Mouse (Mus musculus): ENCODE data around the gene Furin. TPM values are rescaled to one million over a fixed set of nuclear protein-coding genes. Genes with fewer than 3 reads are reported as not detected.

The Furin gene
- total and polyA plus RNA-seq, 3 experiments, result 13.7 to 32.3 TPM; not detected in 1

- DNase-seq (ENCODE audit: low read depth, low spot score), result peak; percentile 49
- Histone ChIP-seq H3K36me3 (ENCODE audit: control insufficient read depth in 1 of 2, insufficient read depth in 2 of 2, low read length in 2 of 2) (peaks cover 0 to 2% of the 10 kb centered on the region in 2 experiments; a peak in 2 of 4 replicates), H3K9me3 (replicated peaks; ENCODE audit: insufficient read depth, low read length) (no peaks in the 10 kb centered on the region), H3K27me3 (ENCODE audit: control insufficient read depth in 1 of 2, insufficient read depth in 2 of 2, low read length in 2 of 2) (no peaks in the 10 kb centered on the region), H3K27ac (ENCODE audit: control insufficient read depth, low read depth, low read length) (no peak overlapping the region), H3K4me1 (ENCODE audit: control insufficient read depth in 1 of 2, insufficient read depth in 2 of 2, low read length in 2 of 2) (no peaks in the 10 kb centered on the region; a peak in 1 of 4 replicates), H3K9ac (ENCODE audit: control insufficient read depth, low read depth, low read length, poor library complexity, severe bottlenecking) (no peak overlapping the region), H3K79me2 (ENCODE audit: control insufficient read depth, insufficient read depth, low read length, poor library complexity) (no peaks in the 10 kb centered on the region; the same call in 1 of the 2 replicates), H3K4me3 (ENCODE audit: control insufficient read depth in 1 of 2, insufficient read depth in 1 of 2, low read depth in 2 of 2, low read length in 2 of 2) (no peak overlapping the region)
- TF ChIP-seq POLR2AphosphoS2 (IDR thresholded peaks at IDR 0.05; ENCODE audit: low read length) (no peak), TBP (IDR thresholded peaks at IDR 0.05; ENCODE audit: low read depth, low read length) (no peak), MAZ (IDR thresholded peaks at IDR 0.05; ENCODE audit: low read depth, low read length) (no peak), GABPA (IDR thresholded peaks at IDR 0.05; ENCODE audit: low read depth, low read length) (no peak), CHD2 (IDR thresholded peaks at IDR 0.05; ENCODE audit: low read length) (no peak), NELFE (IDR thresholded peaks at IDR 0.05; ENCODE audit: low read depth, low read length) (no peak), E2F4 (IDR thresholded peaks at IDR 0.05; ENCODE audit: borderline replicate concordance, low read depth, low read length) (no peak), MAFK (IDR thresholded peaks at IDR 0.05; ENCODE audit: borderline replicate concordance, low read depth, low read length) (no peak), ZKSCAN1 (IDR thresholded peaks at IDR 0.05; ENCODE audit: low read depth, low read length) (no peak), RAD21 (IDR thresholded peaks at IDR 0.05; ENCODE audit: low read depth, low read length) (peak; percentile 29), BHLHE40 (IDR thresholded peaks at IDR 0.05; ENCODE audit: borderline replicate concordance, low read depth, low read length) (no peak), NRF1 (IDR thresholded peaks at IDR 0.05; ENCODE audit: insufficient read depth, low read depth, low read length, poor library complexity, severe bottlenecking) (no peak), TCF12 (IDR thresholded peaks at IDR 0.05; ENCODE audit: low read depth, low read length) (no peak), RCOR1 (IDR thresholded peaks at IDR 0.05; ENCODE audit: low read depth, low read length) (no peak), MEF2A (IDR thresholded peaks at IDR 0.05; ENCODE audit: extremely low read depth, insufficient replicate concordance, low read depth, low read length, poor library complexity, severe bottlenecking) (no peak), EP300 (IDR thresholded peaks at IDR 0.05; ENCODE audit: low read depth in 1 of 2, low read length in 2 of 2) (no peak), SIN3A (IDR thresholded peaks at IDR 0.05; ENCODE audit: low read length) (no peak), UBTF (IDR thresholded peaks at IDR 0.05; ENCODE audit: borderline replicate concordance, insufficient read depth, low read depth, low read length) (no peak), ELF1 (IDR thresholded peaks at IDR 0.05; ENCODE audit: low read depth, low read length) (no peak), CTCF (IDR thresholded peaks at IDR 0.05 in 2 of 3, conservative IDR thresholded peaks at IDR 0.05 in 1 of 3; ENCODE audit: control insufficient read depth in 1 of 3, insufficient read depth in 1 of 3, low read depth in 2 of 3, low read length in 3 of 3, poor library complexity in 1 of 3, severe bottlenecking in 1 of 3) (peak in 1 of 3 experiments; percentile 25; a peak in 1 of 6 replicates), MAX (IDR thresholded peaks at IDR 0.05; ENCODE audit: low read length) (no peak), USF2 (IDR thresholded peaks at IDR 0.05; ENCODE audit: borderline replicate concordance in 1 of 2, insufficient read depth in 1 of 2, low read depth in 1 of 2, low read length in 2 of 2) (no peak), SMC3 (IDR thresholded peaks at IDR 0.05; ENCODE audit: low read depth, low read length) (peak; percentile 38), TAL1 (IDR thresholded peaks at IDR 0.05; ENCODE audit: low read length) (no peak), MYC (IDR thresholded peaks at IDR 0.05; ENCODE audit: low read depth, low read length) (no peak), MYB (IDR thresholded peaks at IDR 0.05; ENCODE audit: low read depth, low read length) (no peak), HCFC1 (IDR thresholded peaks at IDR 0.05; ENCODE audit: low read depth, low read length) (no peak), POLR2AphosphoS5 (IDR thresholded peaks at IDR 0.05; ENCODE audit: borderline replicate concordance, low read depth, low read length) (no peak), MXI1 (IDR thresholded peaks at IDR 0.05; ENCODE audit: low read depth, low read length) (no peak), ZC3H11A (IDR thresholded peaks at IDR 0.05; ENCODE audit: low read depth, low read length) (peak; percentile 12; the same call in 1 of the 2 replicates), ZNF384 (IDR thresholded peaks at IDR 0.05; ENCODE audit: low read depth, low read length) (no peak), CHD1 (IDR thresholded peaks at IDR 0.05; ENCODE audit: low read depth, low read length) (no peak), JUND (IDR thresholded peaks at IDR 0.05; ENCODE audit: low read depth, low read length) (no peak), USF1 (IDR thresholded peaks at IDR 0.05; ENCODE audit: low read depth, low read length) (no peak)
Observed at GRCm38 (mm10) chr7:80394600-80394999, 10.6 kb downstream of the Furin start.

Data from MEL (cell line).